Mouse (Mus musculus) embryonic facial prominence, embryonic 13.5 days (tissue): Measurements from ENCODE around the gene Rnf151. TPM values are rescaled to one million over a fixed set of nuclear protein-coding genes. Genes with fewer than 3 reads are reported as not detected.

Source experiments
- ATAC-seq: fragments of 200-750 bp; cut with Nextera tagmentation; 2 replicates; pipeline ENCODE4 v1.8.0; 2017; ENCODE audit warnings: low read depth; ENCODE audit not compliant: insufficient number of reproducible peaks, insufficient read depth, low FRiP score, low TSS enrichment
- H3K27ac ChIP-seq: fragments of 300-500 bp; sonication (generic); 2 replicates; pipeline ENCODE4 v1.5.1; 2015; ENCODE audit warnings: moderate library complexity, mild to moderate bottlenecking, inconsistent platforms
- H3K27me3 ChIP-seq: fragments of 300-500 bp; sonication (generic); 2 replicates; pipeline ENCODE4 v1.6.1; 2015; ENCODE audit warnings: mild to moderate bottlenecking, inconsistent platforms
- H3K36me3 ChIP-seq: fragments of 300-500 bp; sonication (generic); 2 replicates; pipeline ENCODE4 v1.6.1; 2015; ENCODE audit warnings: mild to moderate bottlenecking, inconsistent platforms
- H3K4me1 ChIP-seq: fragments of 300-500 bp; sonication (generic); 2 replicates; pipeline ENCODE4 v1.6.1; 2015; ENCODE audit warnings: inconsistent platforms
- H3K4me2 ChIP-seq: fragments of 300-500 bp; sonication (generic); 2 replicates; pipeline ENCODE4 v1.6.1; 2015; ENCODE audit warnings: moderate library complexity, mild to moderate bottlenecking, inconsistent platforms
- H3K4me3 ChIP-seq: fragments of 300-500 bp; sonication (generic); 2 replicates; pipeline ENCODE4 v1.5.1; 2015; ENCODE audit warnings: mild to moderate bottlenecking, inconsistent platforms
- H3K9ac ChIP-seq: fragments of 300-500 bp; sonication (generic); 2 replicates; pipeline ENCODE4 v1.6.1; 2015; ENCODE audit warnings: mild to moderate bottlenecking, inconsistent platforms
- H3K9me3 ChIP-seq: fragments of 300-500 bp; sonication (generic); 2 replicates; pipeline ENCODE4 v1.6.1; 2016; ENCODE audit warnings: inconsistent platforms
- WGBS: fragments of 180-500 bp; shearing (Covaris S2); methylation state at CpG from one replicate; pipeline ENCODE4 v1.1.7; 2015; ENCODE audit warnings: mixed read lengths; 5-methylcytosine and 5-hydroxymethylcytosine counted together
- polyA plus RNA-seq: library from polyadenylated mRNA; unstranded; fragments of >200 nt; fragmentation: Nextera tagmentation; extraction: Ambion mirVana; gene quantifications from 2 replicates; pipeline ENCODE4 v1.2.1, GENCODE M21; 2015

Rnf151 gene
- polyA plus RNA-seq, 1 experiment from 2014 or later, result 0.20 TPM

GRCm38 (mm10) chr17:24697985-24698384 is 19.9 kb downstream of the Rnf151 start:
- 13% methylated on average over 5 of the region's 5 CpGs for WGBS
- H3K4me1 ChIP-seq, result peaks cover 31% of the 10 kb centered on the region
- H3K36me3 ChIP-seq, result peaks cover 43% of the 10 kb centered on the region
- H3K4me3 ChIP-seq, result no peak overlapping the region
- H3K9me3 ChIP-seq, result no peaks in the 10 kb centered on the region
- 0 out of 2 replicates have a peak overlapping the region, but pooled peaks have one; percentile 21 for H3K9ac ChIP-seq
- no peak overlapping the region for H3K27ac ChIP-seq
- no peak for ATAC-seq
- H3K27me3 ChIP-seq, result no peaks in the 10 kb centered on the region
- H3K4me2 ChIP-seq, result 0 out of 2 replicates have a peak overlapping the region, but pooled peaks have one; percentile 0

GRCm38 (mm10) chr17:24696011-24696697 is 21.7 kb downstream of the Rnf151 start, which contains the start of the genes Gfer and Noxo1:
Gfer (minus strand) TSS chr17:24696156.
Noxo1 (plus strand) TSS chr17:24696234.
- peaks cover 3% of the 10 kb centered on the region for H3K27me3 ChIP-seq
- peaks cover 31% of the 10 kb centered on the region for H3K4me1 ChIP-seq
- under 1% methylated on average over 75 of the region's 76 CpGs for WGBS
- H3K36me3 ChIP-seq, result peaks cover 36% of the 10 kb centered on the region
- H3K4me2 ChIP-seq, result peak within 1 kb of the TSS; percentile 77
- ATAC-seq, result peak; percentile 86
- no peaks in the 10 kb centered on the region for H3K9me3 ChIP-seq
- peak within 1 kb of the TSS; percentile 91 for H3K9ac ChIP-seq
- peak within 1 kb of the TSS; percentile 82 for H3K4me3 ChIP-seq
- peak within 1 kb of the TSS; percentile 91 for H3K27ac ChIP-seq

- Histone ChIP-seq H3K4me1 (peaks cover 31% of the 10 kb centered on the region), H3K9ac (peak overlapping the region; percentile 91), H3K36me3 (peaks cover 29% of the 10 kb centered on the region), H3K4me2 (peak overlapping the region; percentile 77), H3K9me3 (no peaks in the 10 kb centered on the region), H3K27me3 (peaks cover 10% of the 10 kb centered on the region), H3K4me3 (peak overlapping the region; percentile 82), H3K27ac (peak overlapping the region; percentile 91)
- 6% methylated on average over 51 of the region's 51 CpGs for WGBS
- ATAC-seq, result no peak
Observed at GRCm38 (mm10) chr17:24695326-24696010, 22.4 kb downstream of the Rnf151 start.

- Histone ChIP-seq H3K9ac (no peak overlapping the region), H3K9me3 (no peaks in the 10 kb centered on the region), H3K36me3 (peaks cover 16% of the 10 kb centered on the region), H3K27ac (no peak overlapping the region), H3K27me3 (peaks cover 41% of the 10 kb centered on the region), H3K4me3 (no peak overlapping the region), H3K4me2 (no peak overlapping the region), H3K4me1 (peaks cover 34% of the 10 kb centered on the region)
- WGBS, result 85% methylated on average over 5 of the region's 5 CpGs
- no peak for ATAC-seq
Observed at GRCm38 (mm10) chr17:24692385-24692784, 25.5 kb downstream of the Rnf151 start.

GRCm38 (mm10) chr17:24689251-24690081 is 28.4 kb downstream of the Rnf151 start, which contains the start of gene Syngr3:
Syngr3 (minus strand) TSS chr17:24689955.
- peaks cover 21% of the 10 kb centered on the region for H3K4me1 ChIP-seq
- H3K9me3 ChIP-seq, result no peaks in the 10 kb centered on the region
- peaks cover 16% of the 10 kb centered on the region for H3K36me3 ChIP-seq
- H3K27ac ChIP-seq, result no peak within 1 kb of the TSS
- under 1% methylated on average over 50 of the region's 55 CpGs for WGBS
- peaks cover 58% of the 10 kb centered on the region for H3K27me3 ChIP-seq
- H3K4me2 ChIP-seq, result peak within 1 kb of the TSS; percentile 75
- peak; percentile 41; the same call in 1 of the 2 replicates for ATAC-seq
- H3K9ac ChIP-seq, result peak within 1 kb of the TSS; percentile 65
- H3K4me3 ChIP-seq, result peak within 1 kb of the TSS; percentile 51

- Histone ChIP-seq H3K27me3 (peaks cover 58% of the 10 kb centered on the region), H3K27ac (no peak overlapping the region), H3K4me1 (peaks cover 21% of the 10 kb centered on the region), H3K4me3 (peak overlapping the region; percentile 31), H3K9ac (peak overlapping the region; percentile 58), H3K9me3 (no peaks in the 10 kb centered on the region), H3K4me2 (peak overlapping the region; percentile 55), H3K36me3 (peaks cover 8% of the 10 kb centered on the region)
- no peak for ATAC-seq
- 19% methylated on average over 23 of the region's 23 CpGs for WGBS
Observed at GRCm38 (mm10) chr17:24687599-24687998, 30.3 kb downstream of the Rnf151 start.

GRCm38 (mm10) chr17:24687146-24687595 is 30.7 kb downstream of the Rnf151 start:
- 2% methylated on average over 25 of the region's 25 CpGs for WGBS
- Histone ChIP-seq H3K4me3 (peak overlapping the region; percentile 31), H3K27me3 (peaks cover 58% of the 10 kb centered on the region), H3K4me1 (peaks cover 21% of the 10 kb centered on the region), H3K36me3 (peaks cover 5% of the 10 kb centered on the region), H3K27ac (no peak overlapping the region), H3K9ac (peak overlapping the region; percentile 58), H3K9me3 (no peaks in the 10 kb centered on the region), H3K4me2 (peak overlapping the region; percentile 55)
- ATAC-seq, result no peak

GRCm38 (mm10) chr17:24686514-24686913 is 31.3 kb downstream of the Rnf151 start:
- Histone ChIP-seq H3K27ac (no peak overlapping the region), H3K27me3 (peaks cover 58% of the 10 kb centered on the region), H3K4me3 (no peak overlapping the region), H3K4me2 (peak overlapping the region; percentile 44), H3K36me3 (peaks cover 8% of the 10 kb centered on the region), H3K4me1 (peaks cover 21% of the 10 kb centered on the region), H3K9ac (no peak overlapping the region), H3K9me3 (no peaks in the 10 kb centered on the region)
- WGBS, result 29% methylated on average over 16 of the region's 16 CpGs
- ATAC-seq, result no peak

GRCm38 (mm10) chr17:24677500-24678080 is 40.3 kb downstream of the Rnf151 start:
- Histone ChIP-seq H3K9me3 (no peaks in the 10 kb centered on the region), H3K27ac (no peak overlapping the region), H3K4me1 (peaks cover 6% of the 10 kb centered on the region; the same call in 1 of the 2 replicates), H3K9ac (no peak overlapping the region), H3K4me2 (no peak overlapping the region), H3K27me3 (no peaks in the 10 kb centered on the region), H3K4me3 (no peak overlapping the region), H3K36me3 (peaks cover 64% of the 10 kb centered on the region)
- ATAC-seq, result no peak
- WGBS, result 92% methylated on average over 24 of the region's 24 CpGs

- 95% methylated on average over 5 of the region's 5 CpGs for WGBS
- no peak overlapping the region for H3K4me2 ChIP-seq
- no peak overlapping the region for H3K27ac ChIP-seq
- no peaks in the 10 kb centered on the region for H3K9me3 ChIP-seq
- H3K36me3 ChIP-seq, result peaks cover 59% of the 10 kb centered on the region
- no peak overlapping the region for H3K9ac ChIP-seq
- H3K4me3 ChIP-seq, result no peak overlapping the region
- no peak for ATAC-seq
- H3K27me3 ChIP-seq, result no peaks in the 10 kb centered on the region
- H3K4me1 ChIP-seq, result peaks cover 13% of the 10 kb centered on the region
Observed at GRCm38 (mm10) chr17:24676877-24677276, 41.0 kb downstream of the Rnf151 start.

- Histone ChIP-seq H3K4me3 (no peak overlapping the region), H3K4me1 (peaks cover 20% of the 10 kb centered on the region), H3K27me3 (no peaks in the 10 kb centered on the region), H3K36me3 (peaks cover 53% of the 10 kb centered on the region), H3K9ac (peak overlapping the region; percentile 46; the same call in 1 of the 2 replicates), H3K9me3 (no peaks in the 10 kb centered on the region), H3K4me2 (no peak overlapping the region), H3K27ac (no peak overlapping the region)
- no peak for ATAC-seq
- 62% methylated on average over 2 of the region's 2 CpGs for WGBS
Observed at GRCm38 (mm10) chr17:24676187-24676586, 41.7 kb downstream of the Rnf151 start.
